Mouse (Mus musculus) bone marrow, adult 2 months (tissue): ENCODE measurements around the gene Kif14. TPM values are rescaled to one million over a fixed set of nuclear protein-coding genes. Genes with fewer than 3 reads are reported as not detected.

ENCODE experiments used
- H3K27ac ChIP-seq: fragments of 200-500 bp; 2 replicates; pipeline ENCODE4 v1.5.1; 2012; ENCODE audit warnings: low read depth, mild to moderate bottlenecking, control low read depth, inconsistent platforms, low read length; ENCODE audit not compliant: control insufficient read depth, poor library complexity, insufficient read depth
- H3K4me1 ChIP-seq: fragments of 200-500 bp; 2 replicates; pipeline ENCODE4 v1.6.1; 2011; ENCODE audit warnings: low read length; ENCODE audit not compliant: control insufficient read depth, insufficient read depth
- H3K4me3 ChIP-seq: fragments of 200-500 bp; replicated peaks from 2 replicates; pipeline ENCODE3; 2011; ENCODE audit warnings: mild to moderate bottlenecking, low read depth, low read length, control low read depth; ENCODE audit not compliant: control insufficient read depth
- CTCF ChIP-seq: fragments of 200-500 bp; IDR thresholded peaks from 2 replicates; pipeline ENCODE4 v1.5.1; 2011; ENCODE audit warnings: low read length, control low read depth; ENCODE audit not compliant: control insufficient read depth, insufficient read depth
- POLR2A ChIP-seq: fragments of 200-500 bp; IDR thresholded peaks from 2 replicates; pipeline ENCODE4 v1.6.1; 2011; ENCODE audit warnings: low read depth, mild to moderate bottlenecking, control low read depth, low read length, borderline replicate concordance; ENCODE audit not compliant: control insufficient read depth
- WGBS: fragments of 180-500 bp; shearing (Covaris S2); methylation state at CpG from one replicate; pipeline ENCODE4 v1.1.7; 2018; 5-methylcytosine and 5-hydroxymethylcytosine counted together
- polyA plus RNA-seq: library from polyadenylated mRNA; stranded (reverse); fragments of >200 nt; gene quantifications from 2 replicates; pipeline ENCODE4 v1.2.4, GENCODE M21; 2011; ENCODE audit warnings: low replicate concordance; ENCODE audit not compliant: missing spikeins, insufficient read depth, insufficient read length

Gene Kif14
- polyA plus RNA-seq = 12.3 and 15.0 TPM in 2 replicates

DNA sequence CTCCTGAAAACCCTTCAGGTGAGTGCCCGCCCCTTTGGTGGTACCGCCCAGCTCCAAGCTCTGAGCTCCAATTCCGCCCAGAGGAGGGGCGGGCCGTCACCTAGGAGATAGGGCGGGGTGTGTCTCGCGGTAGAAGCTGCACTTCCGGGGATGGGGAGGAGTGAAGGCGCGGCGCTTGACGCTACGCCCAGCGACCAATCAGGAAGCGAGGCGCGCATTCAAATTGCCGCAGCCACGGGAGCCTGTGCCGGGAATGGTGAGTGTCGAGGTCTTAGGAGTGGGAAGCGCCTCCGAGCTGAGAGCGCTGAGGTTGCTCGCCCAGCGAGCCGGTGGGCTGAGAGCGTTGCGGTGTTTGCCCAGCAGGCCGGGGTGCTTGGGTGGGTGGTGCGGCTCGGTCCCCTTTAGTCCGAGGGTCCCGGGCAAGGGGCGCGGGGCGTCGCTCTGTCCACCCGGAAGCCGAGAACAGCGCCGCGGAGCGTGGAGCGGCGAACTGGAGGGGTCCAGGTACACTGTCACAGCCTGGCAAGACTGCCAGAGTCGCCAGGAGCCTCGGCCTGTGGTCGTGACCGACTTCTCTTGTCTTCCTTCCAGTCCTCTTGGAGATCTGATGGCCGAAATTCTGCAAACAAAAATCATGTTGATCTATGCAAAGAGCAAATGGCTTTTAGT is at the start of gene Kif14:
Kif14 (plus strand) TSS at position 201 of the 669 bp plus-strand sequence.
- under 1% methylated on average over 52 of the region's 52 CpGs for WGBS
- TF ChIP-seq POLR2A (peak; percentile 84; the same call in 1 of the 2 replicates), CTCF (no peak)
- peak within 1 kb of the TSS; percentile 64; the same call in 1 of the 2 replicates for H3K27ac ChIP-seq
- peak within 1 kb of the TSS; percentile 91 for H3K4me3 ChIP-seq
- H3K4me1 ChIP-seq = peaks cover 1% of the 10 kb centered on the region; the same call in 1 of the 2 replicates

DNA sequence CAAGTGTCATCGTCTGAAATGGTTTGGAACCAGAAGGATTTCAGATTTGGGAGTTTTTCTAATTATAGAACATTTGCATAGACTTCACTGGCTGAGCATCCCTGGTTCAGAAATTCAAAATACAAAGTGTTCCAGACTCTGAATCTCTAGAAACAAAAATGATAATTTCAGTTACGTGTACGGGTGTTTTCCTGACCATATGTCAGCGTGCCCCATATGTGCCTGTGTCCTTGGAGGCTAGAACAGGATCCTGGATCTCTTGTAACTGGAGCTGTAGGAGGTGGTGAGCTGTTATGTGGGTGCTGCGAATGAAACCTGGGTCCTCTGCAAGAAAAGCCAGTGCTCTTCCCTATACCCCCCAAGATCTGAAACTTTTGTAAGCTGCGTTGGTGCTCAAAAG is 47.8 kb upstream of the Kif14 start:
- no peak for TF ChIP-seq CTCF
- TF ChIP-seq POLR2A = no peak
- H3K4me3 ChIP-seq = no peak overlapping the region
- WGBS = 92% methylated on average over 6 of the region's 6 CpGs
- H3K4me1 ChIP-seq = peaks cover 3% of the 10 kb centered on the region
- no peak overlapping the region for H3K27ac ChIP-seq

DNA sequence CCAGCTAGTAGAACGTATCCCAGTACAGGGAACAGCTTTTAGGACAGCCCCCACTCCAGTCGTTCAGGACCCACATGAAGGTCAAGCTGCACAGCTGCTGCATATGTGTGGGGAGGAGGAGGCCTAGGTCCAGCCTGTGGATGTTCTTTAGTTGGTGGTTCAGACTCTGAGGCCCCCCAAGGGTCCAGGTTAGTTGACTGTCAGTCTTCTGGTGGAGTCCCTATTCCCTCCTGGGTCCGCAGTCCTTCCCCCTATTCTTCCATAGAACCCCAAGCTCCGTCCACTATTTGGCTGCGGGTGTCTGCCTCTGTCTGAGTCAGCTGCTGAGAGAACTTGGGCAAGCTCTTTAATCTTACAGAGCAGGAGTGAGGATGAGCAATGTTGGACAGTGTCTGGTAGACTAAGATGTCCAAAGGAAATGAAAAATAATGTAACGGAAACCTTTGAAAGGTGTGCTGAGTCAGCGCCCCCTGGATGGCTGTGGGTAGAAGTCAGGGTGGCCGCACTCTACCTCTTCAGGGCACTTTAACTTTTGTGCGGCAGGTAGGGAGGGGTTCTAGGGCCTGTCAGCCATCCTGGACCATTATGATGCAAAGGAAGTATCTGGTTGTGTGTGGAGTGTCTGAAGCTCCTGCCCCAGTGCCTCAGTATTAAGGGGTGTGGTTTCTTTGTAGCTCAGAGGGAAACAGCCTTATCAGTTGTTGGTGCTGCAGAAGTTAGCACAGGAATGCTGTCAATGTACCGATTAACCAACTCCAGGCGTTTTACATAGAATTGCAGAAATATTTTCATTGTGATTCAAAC is 38.8 kb upstream of the Kif14 start:
- H3K4me1 ChIP-seq = no peaks in the 10 kb centered on the region
- WGBS = 78% methylated on average over 11 of the region's 11 CpGs
- TF ChIP-seq POLR2A (no peak), CTCF (no peak)
- no peak overlapping the region for H3K4me3 ChIP-seq
- peak overlapping the region; percentile 38; the same call in 1 of the 2 replicates for H3K27ac ChIP-seq

DNA sequence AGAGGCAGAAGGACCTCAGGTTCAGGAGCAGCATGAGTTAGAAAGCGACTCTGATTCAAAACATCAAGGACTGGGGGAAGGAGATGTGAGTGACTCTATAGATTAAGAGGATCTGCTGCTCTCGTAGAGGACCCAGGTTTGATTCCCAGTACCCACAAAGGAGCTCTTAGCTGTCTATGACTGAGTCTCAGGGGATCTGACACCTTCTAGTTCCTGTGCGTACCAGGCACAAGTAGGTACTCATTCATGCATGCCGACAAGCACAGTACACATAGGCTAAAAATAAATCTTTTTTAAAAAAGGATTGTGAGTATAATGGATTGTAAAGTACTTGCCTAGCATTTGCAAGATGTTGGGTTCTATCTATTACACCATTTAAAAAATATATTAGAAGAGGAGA is 37.2 kb upstream of the Kif14 start:
- Histone ChIP-seq H3K4me3 (no peak overlapping the region), H3K27ac (no peak overlapping the region), H3K4me1 (no peaks in the 10 kb centered on the region)
- WGBS = 86% methylated on average over 4 of the region's 4 CpGs
- TF ChIP-seq POLR2A (no peak), CTCF (no peak)

DNA sequence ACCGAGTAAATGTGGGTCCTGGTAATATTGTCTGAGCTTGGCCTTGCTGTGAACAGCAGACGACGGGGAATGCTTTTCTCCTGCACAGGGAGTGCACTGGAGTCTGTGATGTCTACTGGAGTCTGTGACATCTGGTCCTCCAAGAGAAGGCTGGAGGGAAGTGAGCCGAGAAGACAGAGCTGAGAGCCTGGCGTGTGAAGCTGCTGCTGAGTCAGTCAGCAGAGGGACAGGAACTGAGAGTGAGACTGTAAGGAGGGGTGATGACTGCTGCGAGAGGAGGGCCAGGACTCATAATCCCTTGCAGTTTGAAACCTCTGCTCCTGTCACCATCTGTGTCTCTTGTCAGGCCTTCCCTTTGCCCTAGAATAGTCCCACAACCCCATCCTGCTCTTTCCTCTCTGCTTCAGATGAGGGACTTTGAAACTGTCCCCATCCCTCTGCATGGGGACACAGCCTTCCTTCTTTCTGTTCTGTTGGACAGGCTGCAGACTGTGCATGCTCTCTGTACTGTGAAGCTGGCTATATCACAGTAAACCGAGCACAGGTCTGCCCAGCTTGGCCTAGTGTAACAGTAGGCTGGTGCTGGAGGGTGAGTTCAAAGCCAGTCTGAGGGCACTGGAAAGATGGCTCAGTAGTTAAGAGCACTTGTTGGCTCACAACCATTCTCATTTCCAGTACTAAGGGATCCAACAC is 35.9 kb upstream of the Kif14 start:
- H3K27ac ChIP-seq = no peak overlapping the region
- 82% methylated on average over 7 of the region's 7 CpGs for WGBS
- TF ChIP-seq POLR2A (no peak), CTCF (no peak)
- no peaks in the 10 kb centered on the region for H3K4me1 ChIP-seq
- no peak overlapping the region for H3K4me3 ChIP-seq

DNA sequence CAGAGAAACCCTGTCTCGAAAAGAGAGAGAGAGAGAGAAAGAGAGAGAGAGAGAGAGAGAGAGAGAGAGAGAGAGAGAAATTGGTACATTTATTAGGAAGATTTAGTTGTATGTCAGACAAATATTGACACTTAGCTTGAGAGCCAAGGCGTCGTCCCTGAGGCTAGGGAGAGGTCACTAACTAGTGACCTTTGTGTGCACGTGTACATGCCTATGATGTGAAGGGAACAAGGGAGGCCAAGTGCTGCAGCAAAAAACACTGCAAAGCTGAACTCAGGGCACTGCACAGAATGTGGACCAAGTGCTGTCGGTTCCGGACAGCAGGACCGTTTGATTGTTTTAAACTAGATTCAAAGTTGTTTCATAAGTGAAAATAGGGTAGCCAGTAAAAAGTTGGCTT is 25.4 kb upstream of the Kif14 start:
- Histone ChIP-seq H3K4me3 (no peak overlapping the region), H3K27ac (no peak overlapping the region), H3K4me1 (peaks cover 1% of the 10 kb centered on the region; the same call in 1 of the 2 replicates)
- TF ChIP-seq CTCF (no peak), POLR2A (no peak)
- 88% methylated on average over 7 of the region's 7 CpGs for WGBS

DNA sequence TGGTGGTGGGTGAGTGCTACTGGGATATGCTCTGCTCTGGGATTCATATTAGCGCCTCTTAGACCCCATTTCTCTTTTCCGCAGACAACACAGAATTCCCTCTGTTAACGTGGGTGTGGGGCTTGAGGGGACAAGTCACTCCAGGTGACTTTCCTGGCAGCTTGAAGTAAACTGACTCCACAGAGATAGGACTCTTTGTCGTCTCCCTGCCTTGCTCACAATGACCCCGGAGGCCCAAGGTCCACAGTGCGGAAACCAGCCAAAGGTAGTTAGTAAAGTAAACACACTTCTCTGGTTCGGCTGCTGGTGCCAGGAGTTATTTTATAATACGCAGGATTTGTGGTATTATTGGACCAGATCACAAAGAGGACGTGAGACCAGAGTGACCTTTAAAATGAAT is 23.3 kb upstream of the Kif14 start:
- H3K4me3 ChIP-seq = no peak overlapping the region
- H3K4me1 ChIP-seq = peaks cover 1% of the 10 kb centered on the region; the same call in 1 of the 2 replicates
- TF ChIP-seq POLR2A = no peak
- TF ChIP-seq CTCF = no peak
- WGBS = 88% methylated on average over 9 of the region's 9 CpGs
- H3K27ac ChIP-seq = no peak overlapping the region
